Mouse (Mus musculus) right cerebral cortex, adult 2 months (tissue): ENCODE measurements around the gene Ankrd22.
"Not testable (repeated sequence)": the region's sequence is repeated elsewhere in the genome, so short reads cannot be mapped to it uniquely, and the experiment has no call there.

Source experiments
- DNase-seq, 2 experiments: peaks; one replicate each; pipeline ENCODE4 v3.0.0; 2021 to 2022; ENCODE audit warnings: low spot score in 2 of 2

The Ankrd22 gene

GRCm38 (mm10) chr19:34165891-34166290, at the start of gene Ankrd22:
TSS of gene Ankrd22 (minus strand) at chr19:34166053.
- DNase-seq, result no peak

GRCm38 (mm10) chr19:34214136-34214535, 48.3 kb upstream of the Ankrd22 start:
- DNase-seq, result no peak

- no peak for DNase-seq
Observed at GRCm38 (mm10) chr19:34213251-34213645, 47.4 kb upstream of the Ankrd22 start.

GRCm38 (mm10) chr19:34212489-34213250, 46.8 kb upstream of the Ankrd22 start:
- no peak for DNase-seq

- DNase-seq, result no peak
Observed at GRCm38 (mm10) chr19:34210841-34211240, 45.0 kb upstream of the Ankrd22 start.

- no peak for DNase-seq
Observed at GRCm38 (mm10) chr19:34209930-34210581, 44.2 kb upstream of the Ankrd22 start.

GRCm38 (mm10) chr19:34209031-34209430, 43.2 kb upstream of the Ankrd22 start:
- no peak for DNase-seq

- DNase-seq, result no peak
Observed at GRCm38 (mm10) chr19:34206760-34207440, 41.0 kb upstream of the Ankrd22 start.

GRCm38 (mm10) chr19:34206128-34206527, 40.3 kb upstream of the Ankrd22 start:
- not testable (repeated sequence) for DNase-seq

GRCm38 (mm10) chr19:34202668-34203067, 36.8 kb upstream of the Ankrd22 start:
- no peak for DNase-seq

GRCm38 (mm10) chr19:34199488-34199887, 33.6 kb upstream of the Ankrd22 start:
- no peak for DNase-seq

- no peak for DNase-seq
Observed at GRCm38 (mm10) chr19:34198901-34199300, 33.0 kb upstream of the Ankrd22 start.

- DNase-seq, result no peak
Observed at GRCm38 (mm10) chr19:34198066-34198465, 32.2 kb upstream of the Ankrd22 start.

GRCm38 (mm10) chr19:34195031-34195430, 29.2 kb upstream of the Ankrd22 start:
- no peak for DNase-seq

- no peak for DNase-seq
Observed at GRCm38 (mm10) chr19:34194132-34194745, 28.4 kb upstream of the Ankrd22 start.

GRCm38 (mm10) chr19:34193683-34194082, 27.8 kb upstream of the Ankrd22 start:
- no peak for DNase-seq

- peak; percentile 37 to 56 for DNase-seq
Observed at GRCm38 (mm10) chr19:34193149-34193548, 27.3 kb upstream of the Ankrd22 start.

- peak; percentile 67 to 76 for DNase-seq
Observed at GRCm38 (mm10) chr19:34192008-34192963, 26.4 kb upstream of the Ankrd22 start, which contains the start of gene Stambpl1. TSS of gene Stambpl1 (plus strand) at chr19:34192229.

- peak in 1 of 2 experiments; percentile 67 for DNase-seq
Observed at GRCm38 (mm10) chr19:34191645-34192007, 25.8 kb upstream of the Ankrd22 start.

- no peak for DNase-seq
Observed at GRCm38 (mm10) chr19:34186845-34187244, 21.0 kb upstream of the Ankrd22 start.

- DNase-seq, result no peak
Observed at GRCm38 (mm10) chr19:34182490-34182889, 16.6 kb upstream of the Ankrd22 start.
